Mouse (Mus musculus): Measurements from ENCODE around the gene Tfcp2l1.
"Not testable (repeated sequence)": the region's sequence is repeated elsewhere in the genome, so short reads cannot be mapped to it uniquely, and the experiment has no call there.

The Tfcp2l1 gene

DNA sequence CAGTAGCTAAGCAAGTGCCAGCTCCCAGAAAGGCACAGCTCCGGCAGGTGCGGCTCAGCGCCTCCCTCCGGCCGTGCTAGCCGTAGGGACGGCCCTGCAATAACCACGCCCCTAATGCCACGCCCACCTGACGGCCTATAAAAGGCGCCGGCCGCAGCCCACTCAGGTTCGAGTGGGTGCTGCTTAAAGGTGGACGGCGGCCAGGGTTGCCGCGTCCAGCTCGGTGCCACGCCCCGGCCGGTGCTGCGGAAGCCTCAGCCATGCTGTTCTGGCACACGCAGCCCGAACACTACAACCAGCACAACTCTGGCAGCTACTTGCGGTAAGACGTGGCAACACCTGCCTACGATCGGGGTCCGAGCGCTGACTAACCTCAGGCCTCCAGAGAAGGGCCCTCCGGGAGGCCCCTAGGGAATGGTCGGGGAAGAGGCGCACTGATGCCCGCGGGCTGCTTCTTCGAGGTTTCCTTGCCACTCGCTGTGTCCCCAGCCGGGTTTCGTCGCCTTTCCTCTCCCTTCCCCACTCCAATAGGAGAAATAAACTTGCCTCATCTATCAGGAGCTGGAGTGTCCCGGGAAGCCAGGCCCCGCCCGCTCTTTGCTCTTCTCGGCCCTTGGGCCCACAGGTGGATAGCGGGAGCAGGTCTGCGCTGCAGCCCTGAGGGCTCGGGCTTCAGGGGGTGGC is at the start of gene Tfcp2l1:
Gene Tfcp2l1, plus strand, starts transcription at position 165 of the 684 bp plus-strand sequence.
- no peak for DNase-seq (ENCODE audit: low read depth in 1 of 2, low spot score in 2 of 2)

DNA sequence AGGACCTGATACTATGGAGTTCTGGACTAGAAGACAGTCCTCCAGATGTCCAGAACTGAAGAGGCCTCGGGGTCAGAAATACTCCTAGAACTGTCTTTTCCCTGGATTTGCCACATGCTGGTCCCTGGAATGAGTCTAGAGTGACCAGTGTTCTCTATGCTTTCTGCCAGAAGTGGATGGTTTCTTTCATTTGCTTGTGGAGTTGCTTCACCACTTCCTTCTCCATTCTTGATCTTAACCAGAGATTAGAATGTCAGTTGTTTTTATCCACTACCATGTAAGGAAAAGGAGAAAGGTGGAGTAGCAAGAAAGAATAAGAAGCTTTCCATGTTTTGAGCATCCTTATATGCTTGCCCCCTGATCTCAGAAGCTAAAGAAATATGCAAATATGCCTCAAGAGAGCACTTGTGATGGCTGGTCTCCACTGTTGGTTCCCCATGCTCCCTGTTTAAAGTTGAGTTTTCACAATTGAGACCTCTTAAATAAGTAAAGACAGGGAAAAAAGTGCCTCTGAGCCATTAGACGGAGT is 47.5 kb upstream of the Tfcp2l1 start:
- DNase-seq (ENCODE audit: low read depth in 1 of 2, low spot score in 2 of 2): no peak

DNA sequence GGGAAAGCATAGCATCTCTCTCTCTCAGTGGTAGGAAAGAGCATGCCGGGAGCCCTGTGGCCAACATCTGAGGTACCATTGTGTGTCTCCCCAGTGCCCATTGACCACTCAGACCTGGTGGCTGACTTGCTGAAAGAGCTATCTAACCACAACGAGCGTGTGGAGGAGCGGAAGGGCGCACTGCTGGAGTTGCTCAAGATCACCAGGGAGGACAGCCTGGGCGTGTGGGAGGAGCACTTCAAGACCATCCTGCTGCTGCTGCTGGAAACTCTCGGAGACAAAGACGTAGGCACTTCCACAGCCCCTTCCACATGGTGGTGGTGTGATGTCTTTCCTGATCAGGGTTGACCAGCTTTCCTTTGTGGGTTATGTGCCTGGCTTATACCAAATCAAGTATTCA is 46.6 kb upstream of the Tfcp2l1 start:
- no peak for DNase-seq (ENCODE audit: low read depth in 1 of 2, low spot score in 2 of 2)

DNA sequence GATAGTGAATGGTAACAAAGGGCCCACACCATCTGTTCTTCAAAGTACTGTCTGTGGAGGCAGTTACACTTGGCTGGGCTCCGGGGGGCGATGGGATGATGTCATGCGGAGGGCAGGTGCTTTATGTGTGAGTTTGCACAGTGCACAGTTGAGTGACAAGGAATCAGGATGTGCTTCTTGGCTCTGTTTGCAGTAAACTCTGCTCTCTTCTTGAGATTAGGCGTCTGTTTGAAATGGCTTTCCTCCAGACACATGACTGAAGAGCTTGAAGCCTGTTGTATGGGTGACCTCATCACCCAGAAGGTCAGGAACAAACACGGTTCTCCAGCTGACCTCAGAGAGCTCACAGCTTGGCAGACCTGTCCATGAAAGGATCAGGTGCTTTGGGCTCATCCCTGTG is 38.0 kb upstream of the Tfcp2l1 start:
- DNase-seq (ENCODE audit: low read depth in 1 of 2, low spot score in 2 of 2): no peak

DNA sequence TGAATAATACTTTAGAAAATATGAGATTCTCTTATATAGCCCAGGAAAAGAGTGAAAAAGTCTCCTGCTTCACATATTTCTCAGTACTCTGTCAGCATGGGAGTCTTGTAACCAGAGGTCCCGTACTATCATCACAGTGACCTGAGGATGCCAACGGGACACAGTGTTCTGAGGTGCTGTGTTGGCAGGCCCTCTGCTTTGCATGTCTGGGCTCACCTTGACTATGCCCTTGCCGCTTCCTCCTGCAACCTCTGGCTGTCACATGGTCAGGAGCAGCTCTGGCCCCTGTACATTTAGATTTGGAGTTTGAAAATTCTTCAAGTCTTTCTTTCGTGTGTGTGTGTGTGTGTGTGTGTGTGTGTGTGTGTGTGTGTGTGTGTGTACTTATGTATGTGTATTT is 34.8 kb upstream of the Tfcp2l1 start:
- no peak for DNase-seq (ENCODE audit: low read depth in 1 of 2, low spot score in 2 of 2)

DNA sequence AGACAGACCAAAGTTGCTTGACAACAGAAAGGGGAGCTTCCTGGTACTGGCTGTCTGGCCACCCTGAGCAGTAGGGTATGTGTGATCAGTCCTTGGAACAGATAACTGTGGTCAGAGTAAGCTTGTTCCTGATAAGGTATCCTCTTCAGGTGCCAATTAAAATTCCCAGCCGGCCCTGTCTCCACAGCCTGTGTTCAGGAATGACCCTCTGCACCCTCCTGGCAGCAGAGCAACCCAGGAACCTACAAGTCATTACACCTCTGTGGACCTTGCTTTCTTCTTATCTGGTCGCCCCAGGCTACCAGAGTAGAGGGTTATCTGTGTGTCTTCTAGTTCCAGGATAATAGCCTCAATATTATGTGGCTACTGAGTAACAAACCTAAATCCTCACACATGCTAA is 32.4 kb upstream of the Tfcp2l1 start:
- no peak for DNase-seq (ENCODE audit: low read depth in 1 of 2, low spot score in 2 of 2)

DNA sequence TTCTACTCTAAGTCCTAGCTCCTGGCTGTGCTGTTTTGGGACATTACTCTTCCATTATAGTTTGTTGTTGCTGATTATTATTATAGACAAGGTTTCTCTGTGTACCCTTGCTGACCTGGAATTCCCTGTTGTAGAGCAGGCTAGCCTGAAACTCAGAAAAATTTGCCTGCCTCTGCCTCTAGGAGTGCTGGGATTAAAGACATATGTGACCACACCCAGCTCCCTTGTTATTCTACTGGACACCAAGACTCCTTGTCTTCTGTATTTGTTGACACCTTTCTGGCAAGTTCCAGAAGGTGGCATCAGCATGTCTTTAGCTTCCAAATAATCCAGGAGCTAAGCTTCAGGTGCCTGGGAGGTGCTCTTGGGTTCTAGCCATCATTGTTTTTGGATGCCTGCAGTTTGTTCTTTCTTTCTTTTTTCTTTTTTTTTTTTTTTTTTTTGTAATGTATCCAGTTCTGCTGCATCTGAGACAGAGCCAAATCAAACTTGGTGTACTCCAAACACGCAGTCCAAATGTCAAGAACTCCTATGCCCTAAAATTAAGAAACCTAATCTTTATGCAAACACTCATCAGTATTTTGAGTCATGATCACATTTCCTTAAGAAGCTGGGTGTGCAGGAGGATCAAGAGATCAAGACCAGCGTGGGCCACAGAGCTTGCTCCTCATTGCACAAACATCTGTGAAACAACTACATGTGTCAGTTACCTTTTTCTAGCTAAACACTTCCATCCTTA is 30.1 kb upstream of the Tfcp2l1 start:
- DNase-seq (ENCODE audit: low read depth in 1 of 2, low spot score in 2 of 2): no peak

DNA sequence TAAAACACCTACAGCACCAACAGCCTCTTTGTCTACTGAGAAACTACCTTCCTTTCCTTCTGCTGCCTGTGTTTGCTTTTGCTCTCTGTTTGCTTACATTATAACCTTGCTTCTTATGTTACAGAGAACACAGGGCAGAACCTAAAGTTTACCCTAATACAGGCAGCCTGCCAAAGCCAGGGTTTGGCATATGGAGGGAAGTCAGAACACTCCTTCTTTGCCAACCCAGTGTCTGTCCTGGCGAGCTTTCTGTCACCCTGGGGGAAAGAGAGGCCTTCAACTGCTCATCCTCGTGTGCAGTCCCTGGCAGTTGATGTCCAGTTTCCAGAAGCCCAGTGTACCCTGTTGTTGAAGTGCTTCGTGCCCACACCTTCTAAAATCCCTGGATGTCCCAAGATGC is 29.4 kb upstream of the Tfcp2l1 start:
- no peak for DNase-seq (ENCODE audit: low read depth in 1 of 2, low spot score in 2 of 2)

DNA sequence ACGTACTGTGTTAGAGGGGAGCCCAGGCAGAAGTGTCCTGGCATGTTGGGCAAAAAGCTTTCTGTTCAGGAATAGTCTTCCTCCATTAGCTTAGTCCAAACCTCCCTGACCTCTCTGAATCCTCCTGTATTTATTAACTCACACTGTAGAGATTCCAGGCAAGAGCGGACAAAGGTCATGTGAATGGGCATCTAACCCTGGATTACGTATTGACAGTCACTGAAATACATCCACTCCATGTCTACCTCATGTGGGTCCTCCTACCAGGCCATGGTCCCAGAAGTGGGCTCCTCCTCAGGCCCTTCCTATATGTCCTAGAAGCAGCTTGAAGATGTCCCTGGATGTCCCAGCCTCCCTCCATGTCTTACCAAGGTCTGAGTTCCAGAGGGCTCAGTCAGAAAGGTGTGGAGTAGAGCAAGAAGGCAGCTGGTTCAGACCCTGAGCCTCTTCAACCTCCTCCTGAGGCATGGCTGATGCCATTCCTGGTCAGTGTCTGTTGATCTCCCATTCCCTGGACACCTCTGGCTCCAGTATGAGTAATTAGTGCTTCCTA is 14.0 kb upstream of the Tfcp2l1 start:
- DNase-seq (ENCODE audit: low read depth in 1 of 2, low spot score in 2 of 2): no peak

DNA sequence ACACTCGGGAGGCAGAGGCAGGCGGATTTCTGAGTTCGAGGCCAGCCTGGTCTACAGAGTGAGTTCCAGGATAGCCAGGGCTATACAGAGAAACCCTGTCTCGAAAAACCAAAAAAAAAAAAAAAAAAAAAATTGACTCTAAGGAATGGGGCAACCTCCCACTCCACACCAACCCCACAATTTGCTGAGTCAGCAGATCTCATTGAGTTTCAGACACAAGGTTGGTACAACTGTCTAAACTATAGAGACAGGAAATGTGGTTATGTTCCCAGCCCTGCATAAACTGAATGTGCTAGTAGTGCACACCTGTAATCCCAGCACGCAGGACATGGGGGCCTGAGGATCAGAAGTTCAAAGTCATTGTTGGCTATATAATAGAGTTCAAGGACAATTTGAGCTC is 6.7 kb upstream of the Tfcp2l1 start:
- DNase-seq (ENCODE audit: low read depth in 1 of 2, low spot score in 2 of 2): not testable (repeated sequence)

DNA sequence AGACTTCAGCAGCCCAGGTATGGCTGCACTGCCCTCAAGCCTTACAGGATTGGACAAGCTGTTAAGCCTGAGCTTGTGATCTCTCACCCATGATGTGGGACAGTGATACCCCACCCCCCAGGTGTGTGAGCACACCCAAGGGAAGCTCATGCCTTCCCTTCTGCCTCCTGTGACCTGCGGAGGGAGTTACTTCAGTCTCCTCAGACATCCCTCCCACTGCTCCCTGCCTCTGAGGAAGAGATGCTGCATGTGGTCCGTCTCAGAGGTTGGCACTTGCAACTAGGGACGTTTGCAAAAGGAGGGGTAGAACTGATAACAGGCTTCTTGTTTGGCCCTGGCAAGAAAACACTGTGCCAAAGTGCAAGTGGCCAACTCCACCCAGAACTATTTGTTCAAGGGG is 4.9 kb upstream of the Tfcp2l1 start:
- DNase-seq (ENCODE audit: low read depth in 1 of 2, low spot score in 2 of 2): no peak

DNA sequence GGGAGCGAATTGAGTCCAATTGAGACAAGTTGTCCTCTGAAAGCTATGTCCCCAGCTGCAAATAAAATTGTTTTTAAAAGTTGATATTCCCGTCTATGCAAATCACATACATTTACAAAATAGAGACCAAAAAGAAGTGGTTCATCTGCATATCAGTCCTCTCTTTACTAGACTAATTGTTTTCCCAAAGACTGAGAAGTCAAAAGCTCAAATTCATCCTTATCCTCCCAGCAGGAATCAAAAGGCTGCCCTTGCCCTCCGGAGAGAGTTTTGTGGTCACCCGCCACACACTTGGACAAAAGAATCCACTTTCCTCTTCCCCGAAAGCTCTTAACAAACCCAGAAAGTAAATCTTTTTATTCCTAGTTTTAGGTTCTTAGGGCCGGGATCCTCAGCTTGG is 2.3 kb upstream of the Tfcp2l1 start:
- DNase-seq (ENCODE audit: low read depth in 1 of 2, low spot score in 2 of 2): no peak

DNA sequence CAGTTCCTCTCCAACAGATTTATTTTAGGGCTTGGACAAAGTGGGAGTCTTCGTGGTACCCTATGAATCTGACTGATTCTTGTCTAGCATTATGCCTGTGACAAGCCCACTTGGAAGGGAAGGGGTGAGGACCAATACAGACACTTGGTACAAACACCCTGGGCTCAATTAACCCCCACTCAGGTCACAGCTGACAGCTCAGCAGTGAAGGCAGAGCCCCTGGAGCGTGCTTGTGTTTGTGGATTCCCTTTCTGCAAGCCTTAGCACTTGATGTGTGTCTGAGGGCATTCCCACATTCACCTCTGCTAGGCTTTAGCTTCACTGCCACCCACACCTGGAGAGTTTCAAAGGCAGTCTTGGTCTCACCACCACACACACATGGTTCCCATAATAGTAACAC is 1.8 kb upstream of the Tfcp2l1 start:
- no peak for DNase-seq (ENCODE audit: low read depth in 1 of 2, low spot score in 2 of 2)

DNA sequence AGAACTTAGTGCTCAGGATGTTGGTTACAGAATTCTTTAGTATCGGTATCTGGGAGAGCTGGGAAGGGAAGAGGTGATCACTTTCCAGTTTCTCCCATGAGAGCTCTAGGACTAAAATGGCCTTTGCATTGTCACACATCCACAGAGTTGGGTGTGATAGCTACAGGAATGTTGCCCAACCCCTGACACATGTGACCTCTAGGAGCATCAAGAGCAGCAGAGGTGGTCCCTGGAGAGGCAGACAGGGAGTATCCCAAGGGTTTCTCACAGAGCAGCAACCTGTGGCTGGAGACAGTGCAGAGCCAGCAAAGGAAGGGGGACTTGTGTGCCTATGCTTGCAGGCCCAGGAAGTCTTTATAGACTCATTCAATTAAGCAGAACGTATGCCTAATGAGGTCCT is 1.3 kb upstream of the Tfcp2l1 start:
- DNase-seq (ENCODE audit: low read depth in 1 of 2, low spot score in 2 of 2): no peak

DNA sequence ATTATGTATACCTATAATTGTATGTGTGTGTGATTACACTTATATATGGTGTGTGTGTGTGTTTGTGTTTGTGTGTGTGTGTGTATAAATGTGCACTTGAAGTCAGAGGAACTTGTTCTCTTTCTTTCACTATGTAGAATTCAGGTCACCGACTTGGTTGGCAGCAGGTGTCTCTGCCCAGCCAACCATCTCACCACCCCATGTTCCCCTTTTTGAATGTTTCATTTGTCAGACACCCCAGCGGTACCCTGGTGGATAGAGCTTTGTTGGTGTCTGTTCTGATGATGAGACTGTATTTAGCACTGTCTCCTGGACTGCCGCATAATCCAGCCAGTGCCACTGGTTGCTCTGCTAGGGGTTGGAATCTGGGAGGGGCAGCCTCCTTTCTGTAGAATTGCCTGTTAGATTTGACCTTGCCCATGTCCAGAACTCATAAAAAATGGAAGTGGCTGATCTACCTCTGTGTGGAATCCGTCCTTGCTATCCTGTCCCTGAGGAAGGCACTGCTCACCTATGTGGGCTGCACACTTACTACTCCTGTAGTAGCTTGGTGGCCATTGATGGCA is 5.8 kb downstream of the Tfcp2l1 start:
- DNase-seq (ENCODE audit: low read depth in 1 of 2, low spot score in 2 of 2): no peak

DNA sequence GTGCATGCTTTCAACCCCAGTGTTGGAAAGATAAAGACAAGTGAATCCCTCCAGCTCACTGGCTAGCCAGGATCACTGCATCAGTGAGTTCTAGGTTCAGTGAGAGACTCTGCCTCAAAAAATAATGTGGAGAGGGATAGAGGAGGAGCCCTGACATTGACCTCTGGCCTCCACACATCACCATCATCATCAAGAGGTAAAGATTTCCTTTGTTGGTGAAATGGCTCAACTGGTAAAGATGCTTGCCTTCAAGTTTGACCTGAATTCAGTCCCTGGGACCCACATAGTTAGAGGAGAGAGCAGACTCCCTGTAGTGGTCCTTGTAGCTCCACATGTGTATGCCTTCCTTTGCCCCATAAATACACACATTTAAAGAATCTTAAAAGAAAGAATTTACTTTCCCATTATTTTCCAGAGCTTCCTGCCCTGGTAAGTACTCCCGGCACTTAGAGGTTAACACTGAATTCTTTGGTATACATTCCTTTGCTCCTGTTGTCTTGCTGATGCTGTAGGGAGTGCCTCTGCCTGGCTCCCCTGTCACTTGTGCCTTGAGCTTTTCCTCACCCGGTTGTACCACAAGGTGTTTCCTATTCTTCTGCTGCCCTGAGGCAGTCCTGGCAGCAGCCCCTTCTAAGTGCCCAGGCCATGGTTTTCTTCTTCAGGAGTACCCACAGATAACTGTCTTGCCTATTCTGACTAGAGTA is 14.7 kb downstream of the Tfcp2l1 start:
- DNase-seq (ENCODE audit: low read depth in 1 of 2, low spot score in 2 of 2): no peak

DNA sequence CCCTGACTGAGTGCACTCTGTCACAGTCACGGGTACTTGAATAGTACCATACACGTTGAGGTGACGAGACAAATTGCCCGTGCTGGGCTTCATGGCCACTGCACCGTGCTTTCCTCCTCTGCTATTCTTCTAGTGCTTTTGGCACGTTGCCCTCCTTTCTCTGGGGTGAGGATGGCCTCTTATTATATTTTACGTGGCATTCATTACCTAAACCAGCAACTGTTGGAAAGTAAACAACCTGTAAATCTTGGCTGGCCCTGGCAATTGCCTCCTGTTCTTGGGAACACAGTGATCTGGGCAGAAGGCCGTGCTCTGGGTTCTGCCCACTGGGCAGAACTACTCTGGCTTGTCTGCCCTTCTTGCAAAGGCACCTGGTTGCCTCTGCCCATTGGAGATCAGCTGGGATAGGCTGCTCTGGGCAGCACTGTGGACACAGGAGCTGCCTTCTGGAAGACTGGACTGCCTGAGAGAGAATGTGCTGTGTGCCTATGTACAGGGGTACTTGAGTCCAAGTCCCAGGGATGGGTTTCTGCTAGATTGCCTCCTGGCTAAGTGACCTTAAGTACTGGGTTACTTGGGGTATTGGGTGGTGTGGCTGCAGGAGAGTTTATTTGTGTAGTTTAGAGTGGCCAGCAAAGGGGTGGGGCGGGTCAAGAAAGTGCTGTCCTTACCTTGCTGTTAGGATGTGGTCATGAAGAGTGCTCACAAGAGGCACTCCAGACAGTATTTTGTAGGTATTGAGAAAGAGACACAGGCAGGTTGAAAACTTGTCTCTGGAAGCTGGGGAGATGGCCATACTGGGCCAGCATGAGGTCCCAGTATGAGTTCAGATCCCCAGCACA is 15.6 kb downstream of the Tfcp2l1 start:
- no peak for DNase-seq (ENCODE audit: low read depth in 1 of 2, low spot score in 2 of 2)

DNA sequence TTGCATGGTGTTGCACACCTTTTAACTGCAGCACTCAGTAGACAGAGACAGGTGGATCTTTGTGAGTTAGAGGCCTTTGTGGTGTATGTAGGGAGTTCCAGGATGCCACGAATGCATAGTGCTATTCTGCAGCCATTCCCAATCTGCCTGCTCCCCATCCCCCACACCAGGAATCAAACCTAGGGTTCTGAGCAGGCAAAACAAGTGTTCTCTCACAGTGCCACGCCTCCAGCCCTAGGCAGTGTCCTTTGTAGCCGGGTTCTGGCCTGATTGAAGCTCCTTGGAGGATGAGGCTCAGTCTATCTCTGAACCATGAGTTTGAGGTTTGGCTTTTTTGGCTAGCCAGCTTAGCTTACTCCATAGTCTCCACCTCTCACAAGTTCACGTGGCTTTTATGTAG is 18.0 kb downstream of the Tfcp2l1 start:
- DNase-seq (ENCODE audit: low read depth in 1 of 2, low spot score in 2 of 2): no peak

DNA sequence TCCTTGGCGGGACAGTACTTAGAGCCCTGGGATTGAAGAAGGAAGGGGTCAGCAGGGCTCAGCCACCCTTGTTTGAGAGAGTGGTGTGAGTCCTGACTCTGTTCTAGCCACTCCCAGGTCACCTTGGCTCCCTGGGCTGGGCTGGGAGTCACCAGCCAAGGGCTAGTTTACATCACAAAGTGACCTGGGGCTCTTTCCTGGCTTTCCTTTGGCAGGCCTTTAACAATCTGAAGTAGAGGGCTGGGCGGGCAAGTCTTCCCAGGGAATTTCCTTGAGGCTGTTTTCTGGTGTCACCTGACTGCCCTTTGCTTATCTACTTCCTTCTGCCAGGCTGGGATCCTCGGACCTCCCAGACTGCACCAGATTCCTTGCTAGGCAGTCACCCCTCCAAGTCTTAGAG is 20.3 kb downstream of the Tfcp2l1 start:
- DNase-seq (ENCODE audit: low read depth in 1 of 2, low spot score in 2 of 2): no peak

DNA sequence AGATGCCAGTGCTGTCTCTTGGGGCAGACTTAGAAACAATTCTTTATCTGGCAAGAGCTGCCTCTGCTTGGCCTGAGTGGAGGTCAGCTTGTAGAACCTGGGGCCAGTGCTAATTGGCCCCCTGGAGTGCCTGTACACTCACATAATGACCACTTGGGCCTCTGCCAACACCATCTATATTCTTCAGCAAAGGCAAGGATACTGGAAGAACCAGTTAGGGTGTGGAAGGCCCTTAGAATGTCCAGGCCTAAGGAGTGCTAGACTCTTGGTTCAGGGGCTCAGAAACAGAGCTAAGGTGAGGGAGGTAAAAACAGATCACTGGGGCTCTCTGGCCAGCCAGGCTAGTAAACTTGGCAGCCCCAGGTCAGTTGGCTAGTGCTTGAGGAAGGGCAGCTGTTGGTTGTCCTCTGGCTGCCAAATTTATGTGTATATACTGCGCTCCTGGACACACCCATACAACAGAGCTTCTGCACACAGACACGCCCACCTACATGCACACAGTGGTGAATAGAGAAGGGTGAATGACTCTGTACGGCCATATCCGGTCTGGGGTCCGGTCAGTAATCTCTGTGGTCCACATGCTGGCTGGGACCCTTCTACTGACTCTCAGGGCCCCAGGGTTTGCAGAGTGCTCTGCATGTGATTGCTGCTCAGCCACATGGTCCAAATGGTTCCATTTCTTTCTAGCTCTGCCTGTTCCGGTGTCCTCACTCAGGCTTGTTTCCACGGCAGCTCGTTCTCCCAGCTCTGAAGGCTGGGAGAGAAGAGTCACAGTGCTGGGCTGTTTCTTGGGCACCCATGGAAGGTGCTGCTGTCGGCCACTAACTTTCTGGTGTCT is 22.4 kb downstream of the Tfcp2l1 start:
- no peak for DNase-seq (ENCODE audit: low read depth in 1 of 2, low spot score in 2 of 2)
